Mouse (Mus musculus) CD8-positive naive resting alpha-beta T cell, adult 2 months (primary cell): ENCODE results near the gene Zfp507.

Experiments
- DNase-seq, 2 experiments: peaks; one replicate each; pipeline ENCODE4 v3.0.0; 2022; ENCODE audit warnings: low read depth in 2 of 2, low spot score in 2 of 2

Zfp507 gene

DNA sequence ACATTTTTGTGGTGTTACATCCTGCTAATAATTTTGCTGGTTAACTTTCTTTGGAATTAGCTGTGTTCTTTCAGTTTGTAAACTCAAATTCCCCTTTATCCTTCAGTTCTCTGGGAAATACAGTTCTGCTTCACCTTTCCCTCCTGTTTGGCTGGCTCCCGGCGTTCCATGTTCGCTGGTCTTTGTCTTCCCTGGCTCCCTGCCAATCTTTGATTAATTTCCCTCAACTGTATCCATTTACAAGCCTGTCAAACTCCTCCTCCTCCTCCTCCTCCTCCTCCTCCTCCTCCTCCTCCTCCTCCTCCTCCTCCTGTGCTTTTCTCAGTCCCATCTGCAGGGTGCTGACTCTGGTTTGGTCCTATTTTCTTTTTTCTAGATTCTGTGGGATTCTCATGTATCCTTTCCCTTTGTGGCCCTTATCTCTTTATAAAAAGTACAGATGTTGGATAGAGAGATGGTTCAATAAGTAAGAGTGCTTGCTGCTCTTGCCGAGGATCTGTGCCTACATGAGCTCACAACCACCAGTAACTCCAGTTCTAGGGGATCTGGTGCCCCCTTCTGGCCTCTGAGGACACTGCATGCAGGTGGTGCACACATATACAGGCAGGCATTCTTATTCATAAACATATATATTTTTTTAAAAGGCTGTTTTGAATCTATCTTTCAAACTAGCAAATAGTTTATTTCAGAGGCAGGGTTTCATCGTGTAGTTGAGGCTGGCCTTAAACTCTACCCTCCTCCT is 62.1 kb downstream of the Zfp507 start:
- peak in 1 of 2 experiments; percentile 34 for DNase-seq

DNA sequence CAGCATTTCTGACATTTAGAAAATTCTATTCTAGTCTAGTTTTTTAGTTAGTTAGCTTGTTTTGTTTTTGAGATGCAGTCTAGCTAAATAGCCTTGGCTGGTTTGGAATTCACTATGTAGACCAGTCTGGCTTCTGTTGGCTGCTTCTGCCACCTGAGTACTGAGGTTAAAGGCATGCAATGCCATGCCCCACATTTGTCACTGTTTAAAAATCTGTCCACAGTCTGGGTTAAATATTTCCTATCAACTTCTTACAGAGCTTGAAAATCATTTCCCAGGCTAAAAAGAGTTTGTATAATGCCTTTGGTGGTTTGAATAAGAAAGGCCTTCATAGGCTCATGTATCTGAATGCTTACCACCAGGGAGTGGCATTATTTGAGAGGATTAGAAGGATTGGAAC is 63.9 kb downstream of the Zfp507 start:
- no peak for DNase-seq

DNA sequence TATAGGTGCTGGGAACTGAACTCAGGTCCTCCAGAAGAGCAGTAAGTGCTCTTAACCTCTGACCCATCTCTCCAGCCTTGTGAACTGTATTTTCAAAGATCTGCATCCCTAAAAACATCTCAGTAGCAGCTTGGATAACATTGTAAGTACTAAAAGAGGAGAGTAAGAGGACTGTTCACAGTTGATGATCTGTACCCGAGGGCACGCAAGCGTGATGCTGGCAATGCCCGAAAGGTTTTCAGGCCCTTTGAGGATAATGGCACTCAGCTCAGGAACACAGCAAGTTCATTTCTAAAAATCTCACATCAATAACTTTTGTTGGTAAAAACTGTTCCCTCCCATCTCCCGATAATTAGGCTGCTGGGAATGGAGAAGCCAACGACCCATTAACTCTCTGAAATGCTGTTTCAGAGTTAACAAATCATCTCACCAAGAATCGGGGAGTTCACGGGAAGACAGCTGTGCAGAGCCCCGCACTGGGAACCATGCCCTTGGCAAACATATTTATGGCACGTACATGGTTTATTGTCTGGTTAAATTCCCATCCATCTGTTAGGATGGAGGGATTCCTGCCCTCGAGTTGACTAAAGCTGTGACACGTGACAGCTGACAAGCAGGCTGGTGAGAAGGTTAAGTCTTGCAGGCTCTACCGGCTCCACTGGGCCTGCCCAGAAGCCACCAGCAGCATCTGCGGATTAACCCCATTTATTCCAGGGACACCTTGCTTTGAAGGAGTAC is 69.3 kb downstream of the Zfp507 start:
- DNase-seq, result no peak

DNA sequence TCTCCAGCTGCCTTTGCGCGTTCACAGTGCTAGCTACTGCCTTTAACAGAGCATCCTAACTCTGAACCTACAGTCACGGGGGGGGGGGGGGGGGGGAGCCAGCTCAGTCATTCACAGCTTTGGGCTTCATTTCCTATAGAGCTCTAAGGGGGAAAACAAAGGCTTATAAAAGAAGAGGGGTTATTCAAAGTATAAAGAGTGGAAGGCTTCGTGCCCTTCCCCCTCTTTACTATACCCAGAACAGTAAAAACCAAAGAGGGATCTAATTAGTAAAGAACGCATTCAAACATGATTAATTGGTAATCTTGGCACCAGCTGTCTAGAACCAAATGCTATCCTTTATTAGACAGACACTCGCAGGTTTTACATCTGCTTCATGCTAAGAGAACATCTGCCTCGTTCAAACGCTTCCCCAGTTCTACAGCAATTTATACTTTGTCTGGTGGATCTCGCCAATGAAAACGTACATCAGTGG is 70.2 kb downstream of the Zfp507 start:
- no peak for DNase-seq

DNA sequence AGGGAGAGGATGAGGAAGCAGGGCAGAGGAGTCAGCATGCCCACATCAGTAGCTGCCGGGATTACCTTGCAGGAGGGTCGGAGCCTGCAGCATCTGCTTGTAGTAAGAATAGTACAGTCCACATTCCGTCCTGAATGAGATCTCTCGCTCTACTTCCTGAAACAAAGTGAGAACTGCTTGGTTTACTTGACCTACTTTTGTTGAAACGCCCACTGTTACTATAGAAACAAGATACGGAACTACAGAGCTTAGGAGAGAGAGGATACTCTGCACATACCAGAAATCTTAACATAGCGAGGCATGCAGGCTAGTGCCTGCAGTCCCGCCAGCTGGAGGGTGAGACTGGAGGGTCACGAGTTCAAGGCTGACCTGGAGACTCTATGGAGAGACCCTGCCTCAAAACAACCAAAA is 73.2 kb downstream of the Zfp507 start:
- no peak for DNase-seq

DNA sequence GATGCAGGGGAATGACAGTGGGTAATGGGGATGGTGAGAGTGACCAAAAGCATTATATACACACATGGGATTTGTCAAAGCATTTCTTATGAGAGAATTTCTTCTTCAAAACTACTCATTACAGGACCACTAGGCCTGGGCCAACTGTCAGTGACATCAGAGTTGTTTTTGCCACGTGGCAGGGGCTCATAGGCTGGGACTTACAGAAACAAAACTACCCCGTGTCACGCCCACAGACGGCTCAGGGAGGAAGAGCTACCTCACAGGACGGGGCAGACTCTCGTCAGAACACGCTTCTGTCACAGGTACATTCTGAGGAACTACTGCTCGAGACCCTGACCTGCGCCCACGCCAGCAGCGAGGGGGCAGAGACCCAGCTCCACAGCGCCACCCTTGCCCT is 74.4 kb downstream of the Zfp507 start:
- no peak for DNase-seq

DNA sequence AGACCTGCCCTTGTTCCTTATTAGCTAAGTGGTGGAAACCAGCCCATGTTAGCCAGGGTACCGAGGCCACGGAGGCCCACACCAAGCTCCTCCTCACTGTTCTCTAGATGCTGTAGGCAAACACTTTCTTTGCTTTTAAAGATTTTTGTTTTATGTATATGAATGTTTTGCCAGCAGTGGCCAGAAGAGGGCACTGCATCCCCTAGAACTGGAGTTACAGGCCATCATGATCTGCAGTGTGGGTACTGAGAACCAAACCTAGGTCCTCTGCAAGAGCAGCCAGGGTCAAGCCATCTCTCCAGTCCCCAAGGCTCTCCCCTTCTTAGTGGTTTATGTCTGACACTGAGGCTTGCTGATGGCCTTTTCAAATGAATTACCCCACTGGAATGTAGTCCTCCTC is 79.8 kb downstream of the Zfp507 start:
- no peak for DNase-seq
